Mouse (Mus musculus) kidney, postnatal 0 days (tissue): ENCODE results near the gene 1700016C15Rik. TPM values are rescaled to one million over a fixed set of nuclear protein-coding genes. Genes with fewer than 3 reads are reported as not detected.

Experiments
- ATAC-seq: fragments of 200-750 bp; cut with Nextera tagmentation; replicated peaks from 2 replicates; pipeline ENCODE4 v1.8.0; 2017; ENCODE audit warnings: low read depth, moderate number of reproducible peaks, moderate TSS enrichment, moderate library complexity; ENCODE audit not compliant: low FRiP score
- DNase-seq: peaks from one replicate; pipeline ENCODE4 v3.0.0-alpha.2; 2016; ENCODE audit warnings: low spot score
- H3K27ac ChIP-seq: fragments of 300-500 bp; sonication (generic); 2 replicates; pipeline ENCODE4 v1.5.1; 2014; ENCODE audit warnings: mild to moderate bottlenecking
- H3K27me3 ChIP-seq: fragments of 300-500 bp; sonication (generic); 2 replicates; pipeline ENCODE4 v1.6.1; 2014; ENCODE audit warnings: low read length, mixed read lengths; ENCODE audit not compliant: insufficient read depth
- H3K36me3 ChIP-seq: fragments of 300-500 bp; sonication (generic); 2 replicates; pipeline ENCODE4 v1.6.1; 2014; ENCODE audit warnings: low read length, mixed read lengths; ENCODE audit not compliant: insufficient read depth
- H3K4me1 ChIP-seq: fragments of 300-500 bp; sonication (generic); replicated peaks from 2 replicates; pipeline ENCODE4 v1.6.1; 2014; ENCODE audit warnings: antibody characterized with exemption, low read length, mixed read lengths; ENCODE audit not compliant: insufficient read depth
- H3K4me2 ChIP-seq: fragments of 300-500 bp; sonication (generic); 2 replicates; pipeline ENCODE4 v1.6.1; 2014; ENCODE audit warnings: mild to moderate bottlenecking, low read length, moderate library complexity, mixed read lengths
- H3K4me3 ChIP-seq: fragments of 300-500 bp; sonication (generic); replicated peaks from 2 replicates; pipeline ENCODE4 v1.5.1; 2014; ENCODE audit warnings: low read depth, low read length
- H3K9ac ChIP-seq: fragments of 300-500 bp; sonication (generic); 2 replicates; pipeline ENCODE4 v1.6.1; 2014; ENCODE audit warnings: low read depth, low read length
- H3K9me3 ChIP-seq: fragments of 300-500 bp; sonication (generic); replicated peaks from 2 replicates; pipeline ENCODE4 v1.6.1; 2016; ENCODE audit warnings: low read length, inconsistent platforms, mixed read lengths
- CTCF ChIP-seq: IDR thresholded peaks from 2 replicates; pipeline ENCODE4 v1.5.1; 2016; ENCODE audit warnings: antibody characterized with exemption, low read depth, mild to moderate bottlenecking, moderate library complexity
- WGBS: fragments of 180-500 bp; shearing (Covaris S2); extraction: QIAGEN DNeasy Blood & Tissue Kit; methylation state at CpG from one replicate; pipeline ENCODE4 v1.1.7; 2014; 5-methylcytosine and 5-hydroxymethylcytosine counted together
- polyA plus RNA-seq: library from polyadenylated mRNA; unstranded; fragments of >200 nt; fragmentation: Nextera tagmentation; extraction: Ambion mirVana; gene quantifications from 2 replicates; pipeline ENCODE4 v1.2.1, GENCODE M21; 2015

1700016C15Rik gene
- polyA plus RNA-seq, 1 experiment from 2014 or later = 9.1 TPM

- H3K4me3 ChIP-seq = no peak overlapping the region
- no peak overlapping the region for H3K27ac ChIP-seq
- no peaks in the 10 kb centered on the region for H3K9me3 ChIP-seq
- ATAC-seq (no peak), DNase-seq (no peak)
- H3K4me1 ChIP-seq = no peaks in the 10 kb centered on the region
- no peak overlapping the region for H3K9ac ChIP-seq
- no peaks in the 10 kb centered on the region for H3K27me3 ChIP-seq
- 80% methylated on average over 1 of the region's 1 CpGs for WGBS
- no peak overlapping the region for H3K4me2 ChIP-seq
- no peak for TF ChIP-seq CTCF
- H3K36me3 ChIP-seq = no peaks in the 10 kb centered on the region
Measured at GRCm38 (mm10) chr1:177707571-177707970, 22.0 kb upstream of the 1700016C15Rik start.

GRCm38 (mm10) chr1:177708583-177709055, 21.0 kb upstream of the 1700016C15Rik start:
- no peak overlapping the region for H3K9ac ChIP-seq
- TF ChIP-seq CTCF = no peak
- H3K4me3 ChIP-seq = no peak overlapping the region
- WGBS = 42% methylated on average over 4 of the region's 4 CpGs
- no peak overlapping the region for H3K4me2 ChIP-seq
- H3K36me3 ChIP-seq = no peaks in the 10 kb centered on the region
- DNase-seq (peak; percentile 33), ATAC-seq (peak; percentile 54; the same call in 1 of the 2 replicates)
- no peak overlapping the region for H3K27ac ChIP-seq
- no peaks in the 10 kb centered on the region for H3K4me1 ChIP-seq
- H3K9me3 ChIP-seq = no peaks in the 10 kb centered on the region
- no peaks in the 10 kb centered on the region for H3K27me3 ChIP-seq

- H3K9ac ChIP-seq = no peak overlapping the region
- no peak overlapping the region for H3K4me2 ChIP-seq
- H3K36me3 ChIP-seq = no peaks in the 10 kb centered on the region
- no peaks in the 10 kb centered on the region for H3K4me1 ChIP-seq
- no peak overlapping the region for H3K27ac ChIP-seq
- H3K4me3 ChIP-seq = no peak overlapping the region
- 51% methylated on average over 2 of the region's 2 CpGs for WGBS
- TF ChIP-seq CTCF = no peak
- no peaks in the 10 kb centered on the region for H3K9me3 ChIP-seq
- no peaks in the 10 kb centered on the region for H3K27me3 ChIP-seq
- DNase-seq (no peak), ATAC-seq (no peak)
Measured at GRCm38 (mm10) chr1:177711000-177711399, 18.6 kb upstream of the 1700016C15Rik start.

GRCm38 (mm10) chr1:177711418-177711817, 18.2 kb upstream of the 1700016C15Rik start:
- Histone ChIP-seq H3K4me1 (no peaks in the 10 kb centered on the region), H3K9ac (no peak overlapping the region), H3K4me3 (no peak overlapping the region), H3K27ac (no peak overlapping the region), H3K9me3 (no peaks in the 10 kb centered on the region), H3K36me3 (no peaks in the 10 kb centered on the region), H3K27me3 (no peaks in the 10 kb centered on the region), H3K4me2 (no peak overlapping the region)
- ATAC-seq (0 out of 2 replicates have a peak, but pooled peaks have one; percentile 36), DNase-seq (no peak)
- 77% methylated on average over 2 of the region's 2 CpGs for WGBS
- no peak for TF ChIP-seq CTCF

- Histone ChIP-seq H3K9me3 (no peaks in the 10 kb centered on the region), H3K27ac (no peak overlapping the region), H3K4me1 (no peaks in the 10 kb centered on the region), H3K36me3 (no peaks in the 10 kb centered on the region), H3K9ac (no peak overlapping the region), H3K27me3 (no peaks in the 10 kb centered on the region), H3K4me3 (no peak overlapping the region), H3K4me2 (no peak overlapping the region)
- ATAC-seq = no peak
- TF ChIP-seq CTCF = no peak
- DNase-seq = no peak
- 75% methylated on average over 3 of the region's 3 CpGs for WGBS
Measured at GRCm38 (mm10) chr1:177713635-177714396, 15.8 kb upstream of the 1700016C15Rik start.

- Histone ChIP-seq H3K9ac (no peak overlapping the region), H3K9me3 (no peaks in the 10 kb centered on the region), H3K4me1 (no peaks in the 10 kb centered on the region), H3K36me3 (no peaks in the 10 kb centered on the region), H3K4me3 (no peak overlapping the region), H3K4me2 (no peak overlapping the region), H3K27me3 (no peaks in the 10 kb centered on the region), H3K27ac (no peak overlapping the region)
- ATAC-seq (no peak), DNase-seq (no peak)
- no peak for TF ChIP-seq CTCF
- WGBS = 88% methylated on average over 5 of the region's 5 CpGs
Measured at GRCm38 (mm10) chr1:177714397-177715012, 15.1 kb upstream of the 1700016C15Rik start.
